Mouse (Mus musculus) A20 (cell line): ENCODE measurements around the gene Gm21970.
"Not testable (repeated sequence)": the region's sequence is repeated elsewhere in the genome, so short reads cannot be mapped to it uniquely, and the experiment has no call there.

Experiments used
- DNase-seq: peaks from one replicate; pipeline ENCODE4 v3.0.0-alpha.2; 2011; ENCODE audit warnings: low read depth, low spot score

The Gm21970 gene

DNA sequence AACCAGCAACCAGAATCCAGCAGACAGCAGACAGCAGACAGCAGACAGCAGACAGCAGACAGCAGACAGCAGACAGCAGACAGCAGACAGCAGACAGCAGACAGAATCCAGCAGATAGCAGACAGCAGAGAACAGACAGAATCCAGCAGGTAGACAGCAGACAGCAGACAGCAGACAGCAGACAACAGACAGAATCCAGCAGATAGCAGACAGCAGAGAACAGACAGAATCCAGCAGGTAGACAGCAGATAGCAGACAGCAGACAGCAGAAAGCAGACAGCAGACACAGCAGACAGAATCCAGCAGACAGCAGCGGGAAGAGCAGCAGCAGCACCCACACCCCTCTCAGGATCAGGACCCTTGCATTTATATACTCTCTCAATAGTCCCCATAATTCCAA lies 47.1 kb downstream of the Gm21970 start:
- not testable (repeated sequence) for DNase-seq

DNA sequence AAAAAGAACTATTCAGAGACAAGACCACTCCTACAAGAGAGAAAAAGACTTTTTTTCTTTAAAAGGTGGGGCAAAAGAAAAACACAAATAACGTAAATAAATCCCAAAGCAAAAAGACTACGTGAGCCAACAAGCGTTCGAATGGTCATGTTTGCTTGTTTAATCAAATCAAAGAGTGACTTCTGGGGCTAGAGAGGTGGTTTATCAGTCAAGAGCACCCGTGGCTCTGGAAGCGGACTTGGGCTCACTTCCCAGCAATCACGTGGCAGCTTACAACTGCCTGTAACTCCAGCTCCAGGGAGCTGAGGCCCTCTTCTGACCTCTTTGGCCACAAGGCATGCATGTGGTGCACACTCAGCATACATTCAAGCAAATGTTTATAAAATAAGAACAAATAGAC lies 49.8 kb downstream of the Gm21970 start:
- DNase-seq: no peak

DNA sequence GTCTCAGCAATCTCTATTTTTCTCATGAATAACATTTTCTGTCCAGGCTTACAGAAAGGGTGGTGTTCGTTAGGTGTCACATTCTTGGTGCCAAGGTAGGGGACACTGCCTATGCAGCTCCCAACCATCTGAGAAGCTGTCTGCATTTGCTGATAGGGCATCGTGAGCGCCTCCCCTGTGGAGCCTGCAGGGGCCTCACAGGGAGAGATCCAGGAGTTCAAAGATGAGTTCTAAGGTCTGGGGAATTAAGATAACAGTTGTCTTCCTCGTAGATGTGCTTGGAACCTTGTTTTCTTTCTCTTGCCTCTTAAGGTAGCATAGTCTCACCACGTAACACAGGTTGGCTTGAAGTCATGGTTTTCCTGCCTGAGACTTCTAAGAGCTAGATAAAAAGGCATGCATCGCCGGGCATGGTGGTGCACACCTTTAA lies 50.3 kb downstream of the Gm21970 start:
- no peak for DNase-seq

DNA sequence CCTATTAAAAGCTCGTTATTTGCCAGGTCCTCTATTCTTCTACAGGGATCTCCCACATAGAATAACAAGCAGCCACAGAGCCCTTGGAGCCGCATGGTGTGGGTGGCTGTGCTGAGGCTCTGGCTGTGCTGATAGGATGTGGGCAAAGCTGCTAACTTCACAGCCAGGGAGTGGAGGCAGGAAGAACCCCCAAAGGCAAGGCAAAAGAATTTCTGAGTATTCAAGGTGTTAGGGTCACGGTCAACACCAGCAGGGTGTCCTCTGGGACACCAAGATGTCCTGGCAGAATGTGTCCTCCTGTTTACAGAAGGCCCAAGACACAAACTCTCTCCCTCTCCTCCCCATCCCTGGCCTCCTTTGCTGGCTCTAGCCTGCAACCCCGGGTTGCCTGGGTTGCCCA lies 50.9 kb downstream of the Gm21970 start:
- DNase-seq: no peak

DNA sequence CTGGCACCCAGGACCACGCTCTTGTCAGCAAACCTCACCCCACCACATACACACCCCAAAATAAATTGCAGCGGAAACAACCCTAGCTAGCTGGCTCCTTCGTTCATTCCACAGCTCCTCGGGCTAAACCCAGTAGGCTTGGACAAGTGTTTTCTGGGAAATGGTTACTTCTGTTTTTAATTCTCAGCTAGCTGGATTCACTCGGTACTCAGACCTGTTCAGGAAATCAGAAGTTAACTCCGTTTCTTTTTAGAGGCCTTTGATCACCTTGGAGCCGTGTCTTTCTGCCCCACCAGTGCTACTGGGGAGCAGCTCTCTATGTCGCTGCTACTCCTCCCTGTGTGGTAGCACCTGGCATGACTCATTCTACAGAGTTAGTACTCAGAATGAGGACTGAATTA lies 51.7 kb downstream of the Gm21970 start:
- DNase-seq: no peak

DNA sequence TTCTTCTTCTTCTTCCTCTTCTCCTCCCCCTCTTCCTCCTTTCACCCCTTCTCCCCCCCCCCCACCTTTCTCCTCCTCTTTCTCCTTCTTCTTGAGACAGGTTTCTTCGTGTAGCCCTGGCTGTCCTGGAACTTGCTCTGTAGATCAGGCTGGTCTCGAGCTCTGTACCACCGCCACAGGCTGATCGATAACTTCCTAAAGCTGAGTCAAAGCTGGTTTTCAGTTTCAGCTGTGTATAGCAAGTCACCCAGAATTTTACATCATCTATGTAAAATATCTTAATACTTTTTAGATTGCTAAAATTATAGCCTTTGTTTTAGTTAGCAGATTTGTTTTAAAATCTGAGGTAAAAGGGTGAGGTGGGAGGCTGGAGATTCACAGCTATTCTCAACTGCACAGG lies 53.3 kb downstream of the Gm21970 start:
- DNase-seq: peak; percentile 40

DNA sequence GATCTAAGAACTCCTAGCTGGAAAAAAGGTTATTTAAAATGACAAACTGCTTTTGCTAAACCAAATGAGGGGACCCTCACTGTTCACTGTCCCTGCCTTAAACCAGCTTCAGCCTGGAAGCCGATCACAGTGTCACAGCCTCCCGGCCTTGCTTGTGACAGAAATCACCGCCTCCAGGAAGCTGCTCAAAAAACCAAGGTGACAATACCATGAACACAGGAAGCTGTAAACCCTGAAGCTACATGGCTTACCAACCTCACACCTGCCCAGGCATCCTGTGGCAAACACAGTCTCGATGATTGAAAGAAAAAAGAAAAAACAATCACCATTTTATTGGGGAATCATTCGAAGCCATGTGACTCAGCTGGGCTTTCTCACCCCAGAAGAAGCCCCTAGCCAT lies 54.0 kb downstream of the Gm21970 start:
- DNase-seq: peak; percentile 53

DNA sequence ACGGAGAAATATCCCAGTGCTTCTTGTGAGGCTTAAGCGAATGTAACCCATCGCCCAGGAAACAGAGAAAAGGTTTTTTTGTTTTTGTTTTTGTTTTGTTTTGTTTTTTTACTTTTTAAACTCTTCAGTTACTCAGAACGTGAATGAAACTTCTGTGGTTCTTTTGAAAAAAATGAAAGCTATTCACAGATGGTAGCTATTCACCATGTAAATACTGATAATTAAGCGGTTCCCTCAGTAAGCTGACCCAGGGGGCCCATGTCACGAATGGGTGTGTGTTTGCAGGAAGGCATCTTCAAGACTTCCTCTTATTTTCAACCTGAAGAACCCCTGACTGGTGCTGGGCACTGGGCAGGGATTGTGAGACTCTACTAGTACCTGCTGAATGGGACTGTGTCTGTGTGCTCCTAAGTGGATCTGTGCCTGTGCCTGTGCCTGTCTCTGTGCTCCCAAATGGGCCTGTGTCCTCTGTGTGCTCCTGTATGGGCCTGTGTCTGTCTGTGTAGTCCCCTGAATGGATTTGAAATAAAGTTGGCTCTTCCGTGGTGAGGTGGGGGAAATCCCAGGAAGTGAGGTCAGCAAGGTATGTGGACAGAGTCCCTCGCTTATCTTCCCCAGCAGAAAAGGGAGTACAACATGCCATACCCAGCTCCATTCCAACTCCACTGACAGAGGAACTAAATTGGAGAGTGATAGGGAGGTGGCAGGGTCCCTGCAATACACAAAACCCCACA lies 55.4 kb downstream of the Gm21970 start:
- DNase-seq: peak; percentile 86

DNA sequence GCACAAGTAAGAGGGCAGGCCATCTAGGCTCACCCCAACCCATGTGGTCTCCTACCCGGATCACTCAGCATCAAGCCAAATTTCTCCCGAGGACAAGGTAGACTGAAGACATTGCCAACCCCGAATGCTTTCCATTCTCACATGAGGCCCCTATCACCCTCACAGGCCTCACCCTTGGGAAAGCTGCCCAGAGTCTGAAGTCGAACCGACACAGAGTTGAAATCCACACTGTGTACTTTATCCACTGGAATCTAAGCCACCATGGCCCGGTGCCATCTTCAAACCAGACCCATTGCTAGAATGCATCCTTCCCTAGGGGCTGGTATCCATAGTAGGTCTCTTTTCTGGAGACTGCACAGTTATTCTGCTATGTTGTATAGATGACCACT lies 56.0 kb downstream of the Gm21970 start:
- DNase-seq: no peak

DNA sequence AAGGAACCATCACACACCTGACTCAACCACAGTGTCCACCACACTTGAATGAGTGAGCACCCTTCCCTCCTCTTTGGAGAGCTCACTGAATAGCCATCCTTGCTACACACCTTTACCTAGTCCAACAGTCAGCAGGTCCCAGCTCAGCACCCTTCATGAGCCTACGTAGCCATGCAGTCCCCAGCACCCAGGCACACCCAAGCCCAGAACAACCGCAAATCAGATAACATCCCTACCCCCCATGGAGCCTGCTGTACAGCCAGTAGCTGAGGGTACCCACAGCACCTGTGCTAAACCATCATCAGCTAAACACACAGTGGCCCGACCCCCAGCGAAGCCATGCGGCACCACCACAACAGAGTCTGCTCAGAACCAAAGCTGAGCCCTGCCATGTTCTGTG lies 56.6 kb downstream of the Gm21970 start:
- peak; percentile 39 for DNase-seq

DNA sequence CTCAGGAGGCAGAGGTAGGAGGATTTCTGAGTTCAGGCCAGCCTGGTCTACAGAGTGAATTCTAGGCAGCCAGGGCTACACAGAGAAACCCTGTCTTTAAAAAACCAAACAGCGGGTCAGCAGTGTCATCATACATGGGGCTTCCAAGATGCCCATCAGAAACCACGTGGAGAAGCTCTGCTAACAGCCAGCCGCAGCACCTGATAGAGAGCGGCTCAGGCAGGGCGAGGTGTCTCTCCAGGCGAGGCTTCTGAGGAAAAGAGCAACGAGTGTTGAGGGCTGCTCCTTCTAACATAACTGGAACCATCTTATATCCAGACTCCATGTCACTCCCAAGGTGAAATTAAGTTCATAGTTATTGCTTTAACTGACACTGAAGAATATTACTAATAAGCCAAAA lies 57.4 kb downstream of the Gm21970 start:
- no peak for DNase-seq

DNA sequence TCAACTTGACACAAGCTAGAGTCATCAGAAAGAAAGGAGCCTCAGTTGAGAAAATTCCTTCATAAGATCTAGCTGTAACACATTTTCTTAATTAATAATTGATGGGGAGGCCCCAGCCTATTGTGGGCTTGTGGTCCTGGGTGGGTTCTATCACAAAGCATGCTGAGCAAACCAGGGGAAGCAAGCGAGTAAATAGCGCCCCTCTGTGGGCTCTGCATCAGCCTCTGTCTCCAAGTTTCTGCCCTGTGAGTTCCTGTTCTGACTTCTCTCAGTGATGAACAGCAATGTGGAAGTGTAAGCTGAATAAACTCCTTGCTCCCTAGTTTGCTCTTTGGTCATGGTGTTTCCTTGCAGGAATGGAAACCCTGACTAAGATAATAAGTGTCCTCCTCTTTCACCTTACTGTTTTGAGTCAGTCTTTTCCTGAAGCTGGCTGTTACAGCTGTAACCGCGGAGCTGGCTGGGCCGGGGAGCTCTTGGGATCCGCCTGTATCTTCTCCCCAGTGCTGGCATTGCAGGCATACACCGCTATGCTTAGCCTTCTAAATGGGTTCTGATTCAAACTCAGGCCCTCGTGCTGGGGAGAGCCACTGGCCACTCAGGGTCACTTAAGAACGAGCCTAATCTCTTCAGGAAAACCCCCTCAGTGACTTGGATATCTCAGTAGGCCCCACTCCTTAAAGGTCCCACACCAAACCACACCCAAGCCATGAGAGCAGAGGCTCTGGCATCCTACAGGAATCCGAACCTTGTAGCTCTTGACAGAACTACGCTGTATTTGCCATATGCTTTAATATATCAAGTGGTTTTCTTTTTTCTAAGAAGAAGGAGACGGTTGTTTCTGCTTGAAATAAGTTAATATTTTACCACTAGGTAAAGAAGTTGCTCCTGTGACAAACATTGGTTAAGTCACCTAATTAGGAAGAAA lies 58.9 kb downstream of the Gm21970 start:
- peak; percentile 49 for DNase-seq

DNA sequence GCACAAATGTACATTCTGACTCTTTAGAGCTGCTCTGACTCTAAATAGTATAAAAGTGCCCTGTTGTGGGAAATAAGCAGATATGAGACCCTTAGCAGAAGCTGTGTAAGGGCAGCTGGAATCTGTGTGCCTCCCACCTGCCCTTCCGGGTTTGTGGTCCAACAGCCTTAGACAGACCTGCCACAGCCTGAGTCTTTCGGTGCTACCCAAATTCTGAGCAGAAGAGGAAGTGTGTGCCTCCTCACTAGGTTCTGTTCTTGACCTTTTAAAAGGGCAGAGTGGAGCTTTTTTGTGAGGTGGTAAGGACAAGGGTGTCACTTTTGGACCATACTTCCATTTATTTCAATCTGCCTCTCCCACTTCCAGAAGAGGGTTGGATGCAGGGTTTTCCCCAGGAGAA lies 60.4 kb downstream of the Gm21970 start:
- peak; percentile 86 for DNase-seq

DNA sequence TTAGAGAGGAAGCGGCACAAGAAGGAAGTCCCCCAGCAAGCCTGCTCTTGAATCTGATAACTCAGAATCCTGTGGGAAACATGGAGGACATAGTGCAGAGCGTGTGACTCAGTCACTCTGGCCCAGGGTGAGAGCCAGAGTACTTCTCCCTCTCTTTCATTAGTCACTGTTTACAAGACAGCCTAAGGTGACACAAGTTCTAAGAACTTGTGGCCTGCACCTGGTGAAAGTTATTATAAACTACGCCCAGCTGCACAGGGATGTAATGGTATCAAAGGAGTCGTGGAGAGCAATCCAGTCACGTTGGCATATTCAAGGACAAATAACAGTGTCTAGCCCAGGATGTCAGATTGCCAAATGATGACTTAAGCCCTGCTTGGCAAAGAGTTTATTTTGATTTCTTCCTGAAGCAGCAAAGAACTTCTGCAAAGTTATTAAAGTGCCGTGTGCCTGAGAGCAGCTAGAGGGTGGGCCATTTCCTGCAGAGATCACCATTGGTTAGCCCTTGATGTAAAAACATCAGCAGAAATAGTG lies 60.9 kb downstream of the Gm21970 start:
- DNase-seq: peak; percentile 77

DNA sequence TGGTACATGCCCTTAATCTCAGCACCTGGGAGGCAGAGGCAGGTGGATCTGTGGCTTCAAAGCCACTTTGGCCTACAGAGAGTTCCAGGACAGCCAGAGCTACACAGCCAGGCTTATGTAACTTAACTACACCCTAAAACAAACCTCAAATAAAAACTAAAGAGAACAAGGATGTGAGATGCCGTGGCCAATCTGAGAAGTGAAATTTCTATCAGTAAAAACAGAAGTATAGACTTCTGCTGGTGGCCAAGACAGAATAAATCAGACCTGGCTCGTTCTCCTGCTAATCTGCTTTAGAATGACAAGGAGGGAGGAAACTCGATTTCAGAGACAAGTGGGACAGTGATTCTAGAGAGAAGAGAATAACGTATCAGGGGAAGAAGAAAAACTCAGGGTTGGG lies 64.3 kb downstream of the Gm21970 start:
- DNase-seq: peak; percentile 76

DNA sequence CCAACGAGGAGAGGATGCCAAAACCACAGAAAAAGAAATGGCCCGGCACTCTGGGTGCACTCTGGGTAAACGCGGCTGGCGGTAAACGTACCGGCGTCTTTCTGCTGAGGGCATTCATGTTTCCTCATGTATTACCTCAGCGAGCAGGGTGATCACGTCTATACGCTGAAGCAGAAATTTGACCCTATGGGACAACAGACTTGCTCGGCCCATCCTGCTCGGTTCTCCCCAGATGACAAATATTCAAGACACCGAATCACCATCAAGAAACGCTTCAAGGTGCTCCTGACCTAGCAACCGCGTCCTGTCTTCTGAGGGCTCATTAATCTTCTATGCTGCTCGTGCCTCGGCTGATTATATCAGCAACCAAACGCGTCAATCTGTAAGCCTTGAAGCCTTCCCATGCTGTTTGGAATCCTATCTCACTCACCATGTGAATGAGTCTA lies 66.8 kb downstream of the Gm21970 start:
- no peak for DNase-seq

DNA sequence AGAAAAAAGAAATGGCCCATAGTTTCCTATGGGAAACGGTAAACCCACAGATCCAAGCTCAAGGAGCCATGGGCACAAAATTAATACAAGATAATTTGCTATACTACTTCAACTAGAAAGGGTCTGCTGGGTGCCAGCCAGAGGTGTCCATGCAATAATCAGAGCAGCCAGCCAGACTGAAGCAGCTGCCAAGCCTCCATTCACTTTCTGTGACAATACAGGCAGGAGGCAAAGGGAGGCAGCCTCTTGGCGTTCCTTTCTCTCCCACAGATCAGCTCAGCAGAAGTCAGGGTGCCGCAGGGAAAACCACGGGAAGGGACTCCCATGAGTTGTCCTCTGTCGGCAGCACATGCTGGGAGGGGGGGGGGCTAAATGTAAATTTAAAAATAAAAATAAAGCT lies 67.5 kb downstream of the Gm21970 start:
- DNase-seq: no peak

DNA sequence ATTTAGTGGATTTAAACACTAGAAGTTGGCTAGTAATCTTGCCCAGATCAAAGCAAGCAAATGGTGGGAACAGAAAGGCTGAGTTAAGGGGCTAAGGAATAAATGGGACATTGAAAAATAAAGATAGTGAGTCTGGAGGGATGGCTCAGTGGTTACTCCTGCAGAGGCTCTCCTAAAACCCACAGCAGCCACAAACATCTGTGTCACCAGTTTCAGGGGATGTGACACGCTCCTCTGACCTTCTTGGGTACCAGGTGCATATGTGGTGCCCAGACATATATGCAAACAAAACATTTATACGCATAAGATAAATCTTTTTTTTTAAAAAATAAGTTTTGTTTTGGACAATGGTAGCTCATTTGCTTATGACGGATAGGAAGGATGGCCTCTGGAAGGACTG lies 67.9 kb downstream of the Gm21970 start:
- peak; percentile 56 for DNase-seq

DNA sequence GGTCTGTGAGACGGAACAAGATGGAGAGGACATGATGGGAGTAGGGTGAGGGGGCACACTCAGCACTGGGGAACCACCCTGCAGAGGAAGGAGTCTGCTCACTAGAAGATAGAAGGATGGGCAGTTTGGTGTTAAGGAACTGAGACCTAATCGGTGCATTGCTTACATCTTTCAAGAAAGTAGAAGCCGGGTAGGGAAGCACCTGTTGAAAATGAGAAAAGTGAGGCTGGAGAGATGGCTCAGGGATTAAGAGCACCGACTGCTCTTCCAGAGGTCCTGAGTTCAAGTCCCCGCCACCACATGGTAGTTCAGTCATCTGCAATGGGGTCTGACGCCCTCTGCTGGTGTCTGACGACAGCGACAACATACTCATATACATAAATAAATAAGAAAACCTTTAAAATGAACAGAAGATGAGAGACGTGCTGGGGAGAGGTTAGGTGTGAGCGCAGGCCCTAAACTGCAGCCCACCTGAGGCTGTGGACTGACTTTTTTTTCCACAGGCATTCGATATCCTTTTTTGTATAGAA lies 68.4 kb downstream of the Gm21970 start:
- DNase-seq: peak; percentile 82

DNA sequence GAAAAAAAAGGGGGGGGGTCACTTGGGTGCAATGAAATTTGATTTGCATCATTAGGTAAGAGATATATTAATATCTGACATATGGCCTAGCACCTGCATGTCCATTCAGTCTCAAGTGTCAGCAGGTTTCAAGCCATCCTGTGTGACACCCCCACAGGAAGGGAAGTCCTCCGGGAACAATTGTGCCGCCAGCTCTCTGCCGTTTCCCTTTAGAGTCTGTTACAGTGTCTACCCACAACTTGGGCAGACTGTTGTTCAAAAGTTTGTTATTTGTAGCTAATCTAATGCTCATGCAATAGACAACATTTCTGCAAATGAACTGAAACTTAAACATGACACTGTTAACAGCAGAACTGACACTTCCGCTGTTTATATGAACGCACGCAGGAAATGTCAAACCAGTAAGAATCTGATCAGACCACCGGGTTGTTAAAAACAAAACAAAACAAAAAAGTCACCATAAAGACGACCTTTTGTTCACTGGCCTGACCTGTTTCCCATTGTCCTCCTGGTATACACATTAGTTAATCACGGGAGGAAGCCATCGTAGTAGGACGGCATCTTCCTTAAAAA lies 69.6 kb downstream of the Gm21970 start:
- DNase-seq: peak; percentile 81

DNA sequence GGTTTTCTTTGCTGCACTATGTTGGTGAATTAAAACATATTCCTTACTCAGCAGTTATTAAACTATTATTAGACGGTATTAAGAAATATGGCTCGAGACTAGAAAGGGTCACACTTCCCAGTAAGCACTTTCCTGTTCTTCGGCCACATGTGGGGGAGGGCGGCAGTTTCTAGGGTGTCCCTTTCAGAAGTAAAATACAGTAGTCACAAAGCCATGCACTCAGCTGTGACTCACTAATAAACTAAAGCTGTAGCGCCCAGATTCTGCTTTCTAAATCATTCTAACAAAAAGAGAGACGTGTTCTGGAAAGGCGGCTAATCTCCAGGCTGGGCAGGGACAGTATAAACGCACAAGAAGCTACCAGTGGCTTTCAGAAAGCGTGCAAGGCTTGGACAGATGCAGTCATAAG lies 70.3 kb downstream of the Gm21970 start:
- DNase-seq: peak; percentile 54

DNA sequence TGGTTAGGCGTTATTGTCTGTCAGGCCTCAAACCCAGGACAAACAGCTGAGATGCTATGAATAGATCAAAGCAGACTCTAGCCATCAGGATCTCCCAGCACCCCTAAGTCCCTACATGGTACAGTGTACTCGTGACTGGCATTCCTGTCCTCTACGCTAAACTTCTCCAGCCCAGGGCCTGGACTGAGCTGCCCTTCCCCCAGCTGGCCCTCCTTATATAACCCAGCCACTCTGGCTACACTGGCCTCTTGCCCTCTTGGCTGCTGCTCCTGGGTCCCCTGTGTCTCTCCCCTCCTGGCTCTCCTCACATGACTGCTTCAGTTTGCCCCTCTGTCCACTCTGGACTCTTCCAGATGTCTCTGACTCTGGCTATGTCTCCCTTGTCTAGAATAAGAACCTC lies 71.1 kb downstream of the Gm21970 start:
- peak; percentile 39 for DNase-seq
